Mouse (Mus musculus) lung, postnatal 10 days (tissue): Measurements from ENCODE around the gene Cavin2.

Experiments
- DNase-seq: peaks from one replicate; pipeline ENCODE4 v3.0.0; 2021

Gene Cavin2

DNA sequence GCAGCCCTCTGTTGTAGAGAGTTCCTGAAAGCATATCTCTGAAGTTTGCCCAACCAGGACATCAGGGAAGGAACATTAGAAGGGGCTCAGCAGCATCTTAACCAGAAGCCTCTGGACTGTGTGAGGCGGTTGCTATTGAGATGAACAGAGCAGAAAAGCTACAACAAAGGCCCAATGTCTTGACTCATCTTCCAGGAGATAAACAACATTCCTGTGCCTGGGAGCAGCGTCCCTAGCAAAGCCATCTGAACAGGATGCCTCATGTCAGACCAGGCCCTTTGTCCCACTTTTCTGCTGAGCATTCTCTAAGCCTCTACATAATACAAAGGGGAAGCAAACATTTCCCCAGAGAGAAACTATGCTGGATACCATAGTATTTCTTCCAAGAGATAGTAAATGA, 26.6 kb downstream of the Cavin2 start:
- DNase-seq = no peak

DNA sequence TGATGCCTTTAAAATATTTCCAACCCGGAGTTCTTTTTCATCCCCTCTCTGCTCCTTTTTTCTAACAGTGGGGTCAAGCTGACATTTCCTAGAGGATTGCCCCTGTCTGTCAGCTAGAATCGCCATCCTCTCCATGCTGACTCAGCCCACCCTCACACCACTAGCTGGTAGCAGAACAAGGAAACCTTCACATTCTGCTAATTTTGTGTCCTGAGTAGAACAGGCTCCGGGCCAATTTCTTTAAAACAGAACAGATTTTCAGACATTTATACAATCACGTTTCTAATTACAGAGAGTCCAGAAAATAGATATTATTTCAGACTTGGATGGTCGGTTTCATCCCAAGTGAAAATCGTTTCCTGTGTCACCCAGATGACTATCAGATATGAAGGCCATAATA, 34.6 kb downstream of the Cavin2 start:
- no peak for DNase-seq

DNA sequence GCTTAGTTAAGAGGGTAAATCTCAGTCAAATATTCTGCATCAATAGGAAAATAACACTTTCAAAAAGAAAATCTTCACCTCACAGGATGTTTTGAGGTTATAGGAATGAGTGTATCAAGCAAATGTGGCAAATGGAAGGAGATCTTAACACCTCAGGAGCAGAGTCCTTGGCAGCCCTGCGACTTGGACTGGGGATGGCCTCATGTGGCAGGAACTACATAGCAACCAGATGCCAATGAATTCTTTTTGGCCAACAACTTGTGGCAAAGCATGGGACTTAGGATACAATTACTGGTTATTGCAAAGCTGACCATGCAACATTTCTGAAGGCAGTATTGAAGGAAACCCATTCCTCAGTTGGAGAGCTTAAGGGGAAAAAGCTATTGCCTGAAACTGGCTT, 39.6 kb downstream of the Cavin2 start:
- DNase-seq = no peak

DNA sequence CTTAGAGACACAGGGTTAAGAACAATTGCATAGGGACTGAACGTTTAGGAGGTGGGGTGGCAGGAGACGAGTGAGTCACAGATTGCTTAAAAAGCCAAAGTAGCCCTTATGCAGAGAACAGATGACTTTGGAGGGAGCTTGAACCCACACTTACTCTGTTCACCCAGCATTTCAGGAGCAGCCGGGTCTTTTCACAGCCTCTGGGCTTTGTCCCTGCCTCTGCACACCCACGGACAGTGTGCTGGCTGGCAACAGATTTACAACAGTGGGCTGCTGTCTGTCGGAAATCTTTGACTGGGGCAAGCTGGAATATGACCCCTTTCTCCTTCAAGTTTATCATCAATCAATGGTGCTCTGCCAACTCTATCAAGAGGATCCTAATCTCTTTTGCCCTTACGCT, 44.1 kb downstream of the Cavin2 start:
- DNase-seq = peak; percentile 28

DNA sequence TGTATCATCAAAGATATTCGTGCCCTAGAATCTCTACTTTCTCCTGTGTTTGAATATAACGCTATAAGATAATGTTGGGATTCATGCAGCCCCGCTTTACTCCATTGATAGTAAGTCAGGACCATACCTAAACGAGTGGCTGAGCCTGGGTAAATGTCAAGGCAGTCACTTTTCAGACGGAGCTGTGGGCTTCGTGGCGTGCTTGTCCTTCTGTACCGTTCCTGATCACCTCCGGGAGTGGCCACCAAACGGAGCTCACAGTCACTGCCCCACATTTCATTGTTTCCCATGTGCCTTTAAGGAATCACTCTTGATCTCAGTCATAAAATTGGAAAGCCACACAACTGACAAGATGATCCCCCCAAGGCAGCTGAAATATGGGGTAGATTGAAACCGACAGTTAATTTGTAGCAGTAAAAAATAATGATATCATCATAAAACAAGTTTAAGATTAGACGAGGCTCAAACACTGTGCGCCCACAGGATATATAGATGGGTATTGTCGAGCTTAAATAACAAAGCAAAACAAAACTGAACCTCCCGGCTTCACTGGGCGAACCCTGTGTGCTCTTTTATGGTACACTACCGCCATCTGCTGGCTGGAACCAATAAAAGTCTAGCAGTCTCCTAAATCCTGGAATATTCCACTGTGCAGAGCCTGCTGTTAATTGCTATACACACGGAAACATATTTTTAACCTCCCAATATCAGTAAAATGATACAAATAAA, 44.8 kb downstream of the Cavin2 start:
- DNase-seq = peak; percentile 90

DNA sequence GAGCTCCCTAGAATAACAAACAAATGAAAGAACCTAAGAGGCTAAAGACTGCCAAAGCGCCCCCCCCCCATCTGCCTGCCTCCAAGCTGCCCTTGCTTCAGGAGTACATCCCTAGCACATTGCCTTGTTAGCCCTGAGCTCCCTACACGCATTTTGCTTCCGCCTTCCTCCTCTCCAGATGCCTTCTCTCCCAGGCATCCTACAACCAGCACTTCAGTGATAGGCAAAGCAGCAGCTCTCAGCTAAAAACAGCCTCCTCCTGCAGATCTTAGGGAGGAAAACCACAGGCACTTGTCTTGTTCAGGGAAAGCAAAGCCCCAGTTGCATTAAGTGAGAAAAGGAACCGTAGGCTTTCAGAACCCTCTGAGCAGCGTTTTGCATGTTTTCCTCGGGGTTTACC, 45.4 kb downstream of the Cavin2 start:
- peak; percentile 10 for DNase-seq

DNA sequence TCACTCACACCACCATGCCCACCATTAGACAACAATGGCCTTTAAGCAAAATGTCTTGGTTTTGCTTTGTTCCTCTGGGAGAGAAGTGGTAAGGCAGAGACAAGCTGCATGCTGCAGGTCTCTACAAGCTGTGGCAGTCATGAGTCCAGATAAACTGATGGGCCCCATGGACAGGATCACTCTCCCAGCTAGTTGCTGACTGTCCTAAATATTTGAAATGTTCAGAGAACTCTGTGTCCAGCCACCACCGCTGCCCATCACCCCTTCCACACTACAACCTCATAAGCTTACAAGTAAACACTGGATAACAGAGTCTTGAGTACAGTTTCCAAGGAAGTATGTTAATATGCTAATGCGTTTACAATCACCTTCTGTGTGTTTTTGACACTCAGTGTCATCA, 46.2 kb downstream of the Cavin2 start:
- no peak for DNase-seq

DNA sequence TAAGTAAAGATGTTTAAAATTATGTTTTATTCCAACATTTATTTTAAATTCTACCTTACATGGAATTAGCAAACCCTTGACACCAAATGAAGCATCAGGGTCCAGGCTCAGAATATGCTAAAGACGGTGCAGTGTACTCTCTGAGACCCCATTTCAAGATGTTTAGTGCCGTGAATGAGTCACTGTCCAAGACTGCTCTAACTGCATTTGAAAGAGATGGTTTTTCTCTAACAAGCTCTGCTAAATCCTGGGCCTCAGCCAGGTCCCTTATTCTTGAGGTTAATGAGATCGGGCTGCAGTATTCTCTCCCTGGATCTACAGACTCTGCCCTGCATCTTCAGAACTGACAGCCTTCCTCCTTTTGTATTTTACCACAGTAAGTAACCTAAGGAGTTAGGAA, 55.2 kb downstream of the Cavin2 start:
- DNase-seq = no peak

DNA sequence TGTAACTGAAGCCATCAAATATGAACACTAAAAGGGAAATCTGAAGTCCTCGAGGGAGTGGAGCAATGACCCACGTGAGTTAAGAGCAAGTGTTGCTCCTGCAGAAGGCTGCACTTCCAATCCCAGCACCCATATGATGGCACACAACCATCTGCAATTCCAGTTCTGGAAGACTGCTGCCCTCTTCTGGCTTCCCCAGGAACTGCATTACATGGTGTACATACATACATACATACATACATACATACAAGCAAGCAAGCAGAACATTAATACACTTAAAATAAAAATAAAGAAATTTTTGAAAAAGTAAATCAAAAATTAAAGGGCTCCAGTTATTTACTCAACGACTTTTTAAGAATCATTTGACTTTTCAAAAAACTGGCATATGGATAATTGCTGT, 58.7 kb downstream of the Cavin2 start:
- no peak for DNase-seq

DNA sequence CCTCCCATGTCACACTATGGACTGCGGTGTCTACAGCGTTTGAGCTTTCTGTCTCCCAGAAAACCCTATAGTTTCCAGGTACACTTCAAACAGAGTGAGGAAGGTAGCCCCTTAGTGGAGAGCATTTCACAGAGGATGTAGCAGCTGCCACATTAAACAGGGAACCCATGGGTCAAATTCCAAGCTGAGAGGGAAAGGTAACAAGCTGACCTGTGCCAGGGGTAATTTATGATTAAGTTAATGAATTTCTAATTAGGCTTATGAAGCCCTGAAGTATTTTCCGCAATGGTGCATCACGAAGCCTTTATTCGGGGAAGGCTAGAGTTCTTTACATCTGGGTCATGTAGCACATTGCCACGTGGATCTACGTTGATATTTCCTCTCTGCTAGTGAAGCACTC, 59.7 kb downstream of the Cavin2 start:
- no peak for DNase-seq

DNA sequence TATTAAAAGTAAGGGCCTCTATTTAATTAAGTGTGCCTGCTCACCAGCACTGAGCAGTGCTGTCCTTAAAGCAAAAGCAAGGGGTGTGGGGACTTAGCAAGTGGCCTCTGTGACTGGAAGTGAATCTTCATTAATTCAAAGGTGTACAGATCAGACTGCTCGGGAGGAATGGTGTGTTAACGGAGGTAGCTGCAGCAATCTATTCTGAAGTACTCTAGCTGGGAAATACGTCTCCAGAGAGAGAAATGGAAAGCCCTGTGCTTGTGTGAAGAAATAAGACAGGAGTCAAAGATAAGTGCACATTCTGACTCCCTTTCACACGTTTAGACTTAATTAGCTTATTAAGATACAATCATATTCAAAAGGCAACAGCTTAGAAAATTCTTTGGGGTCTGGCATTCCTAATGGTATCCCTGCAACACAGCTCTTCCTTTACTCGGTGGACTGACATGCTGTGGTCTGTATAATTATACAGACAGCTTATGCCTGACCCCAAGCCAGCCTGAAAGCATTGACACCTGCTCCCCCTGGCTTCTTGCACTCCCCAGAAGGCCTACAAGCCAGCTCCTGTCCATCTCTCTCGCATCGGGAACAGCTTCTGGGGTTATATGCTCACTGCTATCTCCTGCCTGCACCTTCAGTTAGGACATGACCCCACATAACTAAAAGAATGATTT, 60.5 kb downstream of the Cavin2 start:
- DNase-seq = no peak
